Mouse (Mus musculus) lung, adult 18-20 months (tissue): ENCODE measurements around the gene Epyc.
"Not testable (repeated sequence)": the region's sequence is repeated elsewhere in the genome, so short reads cannot be mapped to it uniquely, and the experiment has no call there.

Experiments
- DNase-seq, 2 experiments: peaks; one replicate each; pipeline ENCODE4 v3.0.0; 2022; ENCODE audit warnings: mixed read lengths in 2 of 2

Gene Epyc

DNA sequence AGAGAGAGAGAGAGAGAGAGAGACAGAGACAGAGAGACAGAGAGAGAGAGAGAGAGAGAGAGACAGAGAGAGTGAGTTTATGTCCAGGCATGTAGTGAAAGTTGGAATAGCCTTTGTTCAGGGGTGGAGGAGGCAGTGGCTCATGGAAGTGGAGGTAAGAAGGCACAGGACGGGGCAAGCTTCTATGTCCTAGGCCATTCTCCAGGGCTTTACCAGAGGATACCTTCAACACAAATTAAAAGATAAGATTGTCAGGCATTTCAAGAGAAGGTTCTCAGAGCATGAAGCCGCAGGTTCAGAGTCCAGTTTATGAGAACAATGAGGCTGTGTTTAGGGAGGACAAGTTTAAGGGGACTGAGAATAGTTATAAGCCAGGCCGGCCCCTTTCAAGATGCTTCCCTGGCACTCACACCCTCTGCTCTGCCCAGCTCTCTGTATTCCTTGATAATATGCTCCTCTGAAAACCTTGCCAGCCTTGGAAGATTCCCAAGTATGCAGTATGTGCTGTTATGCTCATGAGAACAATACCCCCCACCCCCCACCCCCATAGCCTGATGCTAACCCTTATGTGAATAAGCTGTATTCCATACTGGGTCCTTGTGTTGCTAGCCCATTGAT lies 71.5 kb downstream of the Epyc start:
- DNase-seq, result no peak

DNA sequence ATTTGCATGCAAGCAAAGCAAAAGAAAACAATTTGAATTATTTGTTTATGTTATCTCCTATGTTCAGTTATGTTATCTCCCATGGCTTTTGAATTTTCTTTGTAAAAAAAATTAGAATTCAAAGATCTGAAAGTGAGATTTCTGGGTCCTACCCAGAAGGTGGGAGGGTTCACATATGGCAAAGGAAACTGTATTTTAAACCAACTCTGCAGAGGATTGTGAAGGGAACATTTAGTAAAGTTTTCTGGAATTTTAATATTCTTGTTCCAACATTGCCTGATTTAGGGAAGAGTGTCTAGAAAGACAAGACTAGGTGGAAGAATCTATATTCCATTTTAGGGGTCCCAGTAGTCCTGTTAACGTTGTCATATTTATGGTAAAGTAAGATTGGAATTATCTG lies 73.4 kb downstream of the Epyc start:
- DNase-seq, result no peak

DNA sequence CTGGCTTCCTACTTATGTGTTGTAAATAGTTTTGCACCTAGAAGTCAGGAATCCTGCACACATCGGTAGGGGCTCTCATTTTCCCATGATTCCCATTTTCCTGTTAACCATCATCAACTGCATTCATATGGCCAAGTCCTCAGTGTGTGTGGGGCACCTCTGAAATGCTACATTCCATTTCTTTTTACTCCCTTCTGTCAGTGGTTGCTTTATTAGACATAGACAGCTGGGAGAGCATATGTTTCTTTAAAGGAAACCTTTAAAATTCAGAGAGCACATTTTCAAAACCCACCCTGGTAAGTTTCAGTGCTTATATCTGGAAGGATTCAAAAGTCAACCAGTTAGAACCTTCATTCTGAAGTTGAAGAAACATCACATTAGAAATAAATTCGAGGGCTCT lies 74.2 kb downstream of the Epyc start:
- DNase-seq, result no peak

DNA sequence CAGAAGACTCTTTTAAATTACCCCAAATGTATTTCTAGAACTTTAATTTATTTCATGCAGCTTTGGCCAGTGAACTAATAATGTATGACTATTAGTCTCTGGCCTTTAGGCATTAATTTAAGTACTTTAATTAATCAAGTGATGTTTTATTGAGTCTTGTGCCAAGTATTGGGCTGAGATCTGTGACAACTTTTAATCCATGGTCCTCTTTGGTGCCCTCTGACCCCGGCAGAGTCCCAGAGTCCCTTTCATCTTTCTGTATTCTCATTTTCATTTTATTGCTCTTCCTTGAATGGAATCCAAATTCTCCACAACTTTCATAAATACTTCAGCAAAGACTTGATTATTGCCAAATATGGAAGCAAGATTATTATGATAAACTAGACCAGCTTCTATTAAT lies 76.8 kb downstream of the Epyc start:
- no peak for DNase-seq

DNA sequence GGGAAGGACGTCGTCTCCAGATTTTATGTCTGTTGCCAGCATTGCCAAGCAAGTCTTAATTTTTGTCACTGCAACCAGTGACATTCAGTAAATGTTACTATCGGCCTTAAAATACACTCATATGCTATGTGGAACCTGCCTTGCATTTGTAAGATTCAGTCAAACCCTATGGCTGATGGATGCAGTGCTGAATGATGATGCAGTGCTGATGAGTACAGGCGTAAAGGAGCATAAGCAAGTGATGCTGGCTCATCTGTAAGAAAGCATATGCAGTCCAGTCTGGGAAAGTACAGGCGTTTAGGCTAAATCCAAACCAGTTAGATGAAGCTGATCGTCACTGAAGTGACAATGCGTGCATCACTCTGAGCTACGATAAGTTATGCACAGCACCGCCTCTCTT lies 78.8 kb downstream of the Epyc start:
- DNase-seq, result no peak

DNA sequence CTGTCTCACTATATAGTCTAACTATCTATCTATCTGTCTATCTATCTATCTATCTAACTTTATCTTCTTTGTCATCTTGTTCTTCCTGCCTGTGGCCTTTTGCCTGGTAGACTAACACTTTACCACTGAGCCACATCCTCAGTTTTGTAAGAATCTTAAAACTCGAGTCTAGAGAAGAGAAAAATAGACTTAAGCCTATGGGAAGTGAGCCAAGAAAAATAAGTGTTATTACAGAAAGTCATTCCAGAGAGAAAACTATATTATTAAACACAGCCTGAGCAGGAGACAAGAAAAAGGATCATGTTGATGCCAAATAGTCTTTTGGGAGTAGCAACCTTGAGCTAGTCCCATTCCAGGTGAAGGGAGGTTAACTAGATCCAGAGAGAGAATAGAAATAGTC lies 82.1 kb downstream of the Epyc start:
- no peak for DNase-seq

DNA sequence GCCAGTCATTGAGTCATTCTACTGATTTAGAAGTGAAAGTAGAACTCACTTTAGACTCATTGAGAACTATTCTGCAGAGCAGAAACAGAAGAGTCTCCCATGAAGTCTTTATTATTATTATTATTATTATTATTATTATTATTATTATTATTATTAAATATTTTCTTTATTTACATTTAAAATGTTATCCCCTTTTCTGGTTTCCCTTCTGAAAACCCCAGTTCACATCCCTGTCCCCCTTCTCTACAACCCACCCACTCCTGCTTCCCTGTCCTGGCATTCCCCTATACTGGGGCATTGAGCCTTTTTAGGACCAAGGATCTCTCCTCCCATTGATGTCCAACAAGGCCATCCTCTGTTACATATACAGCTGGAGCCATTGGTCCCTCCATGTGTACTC lies 82.8 kb downstream of the Epyc start, which contains the start of gene C030005K15Rik:
TSS of gene C030005K15Rik (minus strand) at position 101 of the 400 bp plus-strand sequence.
- DNase-seq, result not testable (repeated sequence)
